Mouse (Mus musculus) adrenal gland, adult 8-10 months (tissue): ENCODE measurements at regions not wholly inside any gene's neighbourhood (a gene's known extent, or its start where the extent isn't known, plus 50 kb on each side); places are given as distances from the start of the nearest gene placed in this dataset.
"Not testable (repeated sequence)": the region's sequence is repeated elsewhere in the genome, so short reads cannot be mapped to it uniquely, and the experiment has no call there.

Experiments
- DNase-seq: peaks from one replicate; pipeline ENCODE4 v3.0.0; 2022

DNA sequence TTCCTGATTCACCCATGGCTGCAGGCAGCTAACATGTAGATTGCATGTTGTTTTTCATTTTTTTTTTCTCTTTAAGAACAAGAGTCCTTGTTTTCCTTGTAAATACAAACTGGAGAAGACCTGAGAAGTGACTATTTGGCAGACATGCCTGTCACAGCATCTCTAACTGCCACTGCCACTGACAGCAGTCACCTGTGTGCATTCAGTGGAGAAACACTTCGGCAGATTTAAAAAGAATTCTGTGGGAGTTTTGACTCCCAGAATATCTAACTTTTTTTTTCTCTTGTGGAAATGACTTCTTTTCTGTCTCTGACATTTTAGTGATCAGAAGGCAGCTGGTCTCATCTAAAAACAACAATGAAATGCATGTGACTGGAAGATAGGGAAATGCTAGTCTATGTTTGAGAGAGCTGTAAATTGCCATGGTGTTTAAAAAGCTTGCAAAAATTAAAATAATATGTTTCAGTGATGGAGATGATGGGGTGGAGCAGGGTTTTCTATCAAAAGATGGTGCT, 526.0 kb upstream of the Agtr1b start:
- no peak for DNase-seq

DNA sequence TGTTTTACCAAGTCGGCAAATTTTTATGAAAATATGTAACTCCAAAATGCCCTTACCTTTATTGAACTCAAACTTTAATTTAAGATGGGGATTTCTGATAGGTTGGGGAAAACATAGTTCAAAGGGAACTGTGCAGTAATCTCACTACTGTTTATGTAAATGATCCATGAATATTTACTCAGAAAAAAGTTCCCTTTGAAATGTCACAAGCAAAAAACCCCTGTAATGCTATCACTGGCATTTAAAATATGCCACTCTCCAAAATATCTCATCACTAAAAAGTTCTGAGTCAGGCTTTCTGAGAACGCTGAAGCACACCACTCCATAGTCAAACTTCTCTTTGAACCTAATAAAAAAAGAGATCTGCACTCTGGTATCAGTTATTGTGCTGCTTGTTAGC, 497.3 kb upstream of the Agtr1b start:
- no peak for DNase-seq

DNA sequence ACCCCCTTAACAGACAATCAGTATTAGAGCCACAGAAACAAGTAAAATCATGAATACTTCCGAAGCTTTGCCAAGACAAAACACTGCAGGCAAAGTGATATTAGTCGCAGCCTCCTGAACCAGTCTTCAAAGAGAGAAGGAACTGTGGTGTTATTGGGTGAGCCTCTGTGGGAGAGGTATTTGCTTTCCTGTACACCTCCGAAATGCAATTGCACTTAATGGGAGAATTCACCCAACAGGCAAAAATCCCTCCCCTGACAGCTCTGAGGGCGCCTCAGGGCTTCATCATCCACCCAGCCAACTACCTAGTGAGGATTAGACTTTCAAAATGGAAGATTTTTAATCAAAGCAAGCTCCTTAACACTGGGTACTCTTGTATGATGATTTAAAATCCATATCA, 464.1 kb upstream of the Agtr1b start:
- no peak for DNase-seq

DNA sequence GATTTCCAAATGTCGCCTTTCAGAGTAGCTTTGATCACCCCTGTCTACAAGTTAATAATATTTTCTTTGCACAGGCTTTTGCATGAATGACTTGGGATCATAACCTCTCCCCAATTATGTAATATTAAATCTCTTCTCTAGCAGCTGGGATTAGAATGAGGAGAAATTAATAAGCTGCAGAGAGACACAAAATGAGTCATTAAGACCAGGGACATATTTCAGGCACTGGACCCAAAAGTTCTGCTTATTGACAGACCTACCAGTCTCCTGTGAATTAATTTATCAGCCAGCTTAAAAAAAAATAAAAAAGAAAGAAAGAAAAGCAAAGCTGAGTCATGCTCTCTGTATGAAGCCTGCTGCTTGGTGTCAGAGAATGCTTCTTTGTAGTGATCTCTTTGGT, 462.4 kb upstream of the Agtr1b start:
- DNase-seq = no peak

DNA sequence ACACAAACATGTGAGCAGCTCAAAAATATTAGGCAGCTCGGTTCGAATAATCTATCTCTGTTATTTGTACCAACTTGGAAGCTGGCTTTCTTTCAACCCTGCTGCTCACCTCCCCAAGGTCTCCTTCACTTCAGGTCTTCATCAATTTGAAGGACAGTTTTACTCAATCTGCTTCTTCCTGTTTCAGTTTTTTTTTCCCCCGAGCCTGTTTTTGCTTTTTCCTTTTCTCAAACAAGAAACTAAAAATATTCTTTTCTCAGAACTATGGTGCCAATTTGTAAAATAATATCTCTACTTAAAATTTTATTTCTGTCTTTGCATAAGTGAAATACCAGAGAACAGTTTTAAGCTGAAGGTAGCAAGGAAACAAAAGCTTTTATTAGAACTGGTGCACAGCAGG, 461.8 kb upstream of the Agtr1b start:
- DNase-seq = no peak

DNA sequence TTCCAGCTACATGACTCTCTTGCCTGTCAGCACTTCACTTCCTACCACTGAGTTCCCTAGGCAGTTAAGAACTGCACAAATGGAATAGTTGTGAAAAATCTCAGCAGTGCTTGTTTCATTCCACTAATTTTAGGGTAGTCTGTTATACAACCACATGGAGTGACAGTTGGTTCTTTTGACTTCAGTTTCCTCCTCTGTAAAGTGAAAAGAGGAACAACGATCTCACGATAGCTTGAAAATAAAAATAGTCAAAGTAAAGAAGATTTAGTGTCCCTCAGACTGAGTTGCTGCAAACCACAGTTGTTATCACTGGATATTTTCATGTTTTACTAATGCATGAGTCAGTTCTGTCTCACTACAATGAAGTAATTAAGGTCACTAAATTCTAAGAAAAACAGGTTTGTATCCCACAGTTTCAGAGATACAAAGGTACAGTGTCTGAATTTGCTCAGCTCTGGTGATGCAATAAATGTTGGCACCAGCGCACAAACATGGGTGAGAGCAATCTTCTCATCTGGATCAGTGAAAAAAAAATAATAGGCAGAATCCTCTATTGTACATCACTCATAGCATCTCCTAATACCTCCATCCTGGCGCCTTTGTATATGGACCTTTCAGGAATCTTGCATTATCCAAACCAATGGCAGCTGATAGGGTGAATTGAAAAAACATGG, 458.8 kb upstream of the Agtr1b start:
- no peak for DNase-seq

DNA sequence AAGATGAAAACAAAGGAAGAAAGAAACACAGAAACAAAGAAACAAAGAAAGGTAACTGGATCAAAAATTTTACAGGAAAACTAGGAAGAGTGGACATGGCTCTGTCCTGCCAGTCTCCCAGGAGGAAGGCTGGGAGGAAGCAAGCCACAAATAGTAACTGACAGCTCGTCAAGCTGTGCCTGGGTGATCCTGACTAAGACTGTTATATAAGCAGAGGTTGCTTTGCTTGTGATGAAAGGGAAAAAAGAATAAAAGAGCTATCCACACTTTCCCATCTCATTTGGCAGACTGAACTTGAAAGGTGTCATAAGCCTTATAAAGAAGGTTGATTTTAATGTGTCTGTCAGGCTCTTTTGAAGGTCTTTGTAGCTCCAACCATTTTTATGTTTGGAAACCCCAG, 455.2 kb upstream of the Agtr1b start:
- no peak for DNase-seq

DNA sequence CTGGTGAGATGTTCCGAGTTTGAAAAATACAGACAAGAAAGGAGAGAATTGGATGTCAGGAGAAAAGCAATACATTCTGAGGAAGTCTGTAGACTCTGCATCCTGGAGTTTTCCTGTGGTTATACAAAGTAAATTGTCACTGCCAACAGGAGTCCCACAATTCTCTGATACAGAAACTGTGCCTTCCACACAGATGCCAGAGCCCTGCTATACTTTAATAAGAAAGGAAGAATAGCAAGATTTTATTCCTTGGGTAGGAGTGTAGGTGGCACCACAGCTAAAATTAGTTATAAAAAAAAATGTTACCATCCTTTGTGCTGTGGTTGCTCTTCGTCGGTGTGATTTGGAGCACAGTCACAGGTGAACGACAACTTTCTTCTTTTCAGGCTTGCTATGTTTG, 454.7 kb upstream of the Agtr1b start:
- no peak for DNase-seq

DNA sequence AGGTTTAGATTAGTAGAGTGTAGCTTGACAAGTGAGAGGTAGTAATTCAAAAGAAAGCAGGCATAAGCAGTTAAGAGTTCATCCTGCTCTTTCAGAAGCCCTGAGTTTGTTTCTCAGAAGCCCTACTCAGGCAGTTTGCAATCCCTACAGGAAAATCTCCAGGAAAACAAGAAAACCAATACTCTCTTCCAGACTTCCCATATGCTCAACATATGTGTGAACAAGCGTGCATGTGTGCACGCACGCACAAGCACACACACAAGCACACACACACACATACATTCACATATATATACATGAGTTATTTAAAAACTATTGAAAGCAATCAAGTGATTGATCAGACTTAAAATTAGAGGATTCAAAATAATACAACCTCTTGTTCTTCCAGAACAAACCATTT, 453.1 kb upstream of the Agtr1b start:
- no peak for DNase-seq

DNA sequence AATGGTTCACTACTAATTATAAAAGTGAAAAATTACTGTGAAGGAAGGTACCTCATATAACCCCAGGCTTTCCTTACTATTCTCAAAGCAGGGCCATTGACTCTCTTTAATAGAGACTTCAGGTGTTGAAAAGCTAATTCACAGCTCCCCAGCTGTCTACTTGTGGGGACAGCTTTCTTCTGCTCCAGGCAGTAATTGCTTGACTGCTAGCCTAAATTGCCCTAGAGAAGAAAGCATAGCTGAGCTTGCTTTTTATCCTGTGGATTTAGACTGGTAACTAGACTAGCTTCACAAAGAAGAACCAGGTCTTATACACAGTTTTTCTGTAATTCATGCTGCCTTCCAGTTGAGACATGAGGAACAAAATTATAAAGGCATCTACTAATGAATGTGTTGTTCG, 452.6 kb upstream of the Agtr1b start:
- no peak for DNase-seq

DNA sequence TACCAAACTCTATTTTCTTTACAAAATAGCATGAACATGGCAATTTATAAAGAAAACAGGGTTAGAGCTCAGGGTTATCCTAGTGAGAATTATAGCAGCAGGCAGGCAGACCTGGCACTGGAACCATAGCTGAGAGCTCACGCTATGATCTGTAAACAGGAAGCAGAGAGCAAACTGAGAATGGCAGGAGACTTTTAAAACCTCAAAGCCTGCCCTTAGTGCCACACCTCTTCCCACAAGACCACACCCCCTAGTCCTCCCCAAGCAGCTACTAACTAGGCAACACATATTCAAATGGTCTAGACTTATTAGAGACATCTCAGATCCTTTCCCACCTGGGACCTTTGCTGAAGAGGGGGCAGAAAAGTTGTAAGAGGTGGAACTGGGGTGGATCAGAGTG, 449.6 kb upstream of the Agtr1b start:
- DNase-seq = no peak

DNA sequence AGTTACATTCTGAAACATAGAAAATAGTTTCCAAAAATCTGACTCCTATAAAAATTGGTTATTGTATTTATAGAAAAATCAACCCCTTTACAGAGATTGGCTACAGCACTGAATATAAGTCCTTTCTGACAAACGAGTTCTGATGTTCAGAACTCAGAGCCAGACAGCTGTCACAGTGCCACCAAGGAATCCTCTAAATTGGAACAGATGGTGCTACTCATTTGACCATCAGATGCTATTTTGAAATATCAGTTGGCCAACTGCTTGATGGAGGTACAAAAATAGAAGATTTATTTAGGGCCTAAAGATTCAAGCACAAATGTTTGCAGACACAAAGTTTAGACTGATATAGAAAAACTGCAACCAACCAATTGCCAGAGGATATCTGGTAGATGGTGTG, 427.3 kb upstream of the Agtr1b start:
- no peak for DNase-seq

DNA sequence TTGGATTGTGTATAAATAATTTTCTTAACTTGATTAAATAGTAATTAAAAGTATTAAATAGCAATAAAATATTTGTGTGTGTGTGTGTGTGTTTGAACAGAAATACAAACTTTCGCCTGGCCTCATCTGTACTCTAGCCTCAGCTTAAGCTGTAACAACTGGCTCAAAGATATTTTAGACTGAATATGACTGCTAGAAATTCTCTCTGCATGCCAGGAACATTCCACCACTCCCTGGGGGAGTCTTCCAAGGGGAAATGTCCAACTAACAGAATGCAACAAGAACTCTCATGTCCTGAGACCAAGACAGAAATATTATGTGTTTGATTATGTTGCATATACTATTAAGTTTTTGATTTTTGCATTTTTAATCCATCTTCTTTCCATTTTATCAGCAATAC, 425.5 kb upstream of the Agtr1b start:
- no peak for DNase-seq

DNA sequence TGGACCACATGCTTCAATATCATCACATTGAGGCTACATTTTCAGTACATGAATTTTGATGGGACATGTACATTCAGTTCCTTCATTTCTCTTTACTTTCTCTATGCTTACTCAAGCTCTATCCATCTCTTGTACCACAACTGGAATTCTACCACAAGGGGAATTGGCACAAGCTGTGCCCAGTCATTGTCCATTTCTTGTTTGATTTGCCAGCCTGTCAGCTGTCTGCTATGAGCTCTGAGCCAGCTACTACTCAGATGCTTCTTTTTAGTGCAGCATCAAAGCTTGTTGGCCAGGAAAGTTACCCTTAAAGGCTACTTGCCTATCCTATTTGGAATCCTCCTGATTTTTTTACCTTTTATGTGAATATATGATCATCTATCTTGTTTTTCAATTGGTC, 410.9 kb upstream of the Agtr1b start:
- DNase-seq = no peak

DNA sequence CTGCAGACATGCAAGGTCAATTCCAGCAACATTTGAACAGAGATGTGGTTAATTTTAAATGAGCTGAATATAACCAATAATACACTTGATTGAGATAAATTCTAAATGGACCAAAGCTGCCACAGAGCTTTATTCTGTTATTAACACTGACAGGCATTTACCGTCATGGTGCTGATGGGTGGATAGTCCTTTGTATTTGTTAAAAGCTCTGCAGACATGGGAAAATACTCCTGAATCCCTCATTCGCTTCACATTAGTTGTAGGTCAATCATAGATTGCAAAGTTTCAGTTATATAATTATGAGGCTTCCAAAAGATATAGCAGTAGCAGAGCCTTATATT, 410.0 kb upstream of the Agtr1b start:
- DNase-seq = no peak

DNA sequence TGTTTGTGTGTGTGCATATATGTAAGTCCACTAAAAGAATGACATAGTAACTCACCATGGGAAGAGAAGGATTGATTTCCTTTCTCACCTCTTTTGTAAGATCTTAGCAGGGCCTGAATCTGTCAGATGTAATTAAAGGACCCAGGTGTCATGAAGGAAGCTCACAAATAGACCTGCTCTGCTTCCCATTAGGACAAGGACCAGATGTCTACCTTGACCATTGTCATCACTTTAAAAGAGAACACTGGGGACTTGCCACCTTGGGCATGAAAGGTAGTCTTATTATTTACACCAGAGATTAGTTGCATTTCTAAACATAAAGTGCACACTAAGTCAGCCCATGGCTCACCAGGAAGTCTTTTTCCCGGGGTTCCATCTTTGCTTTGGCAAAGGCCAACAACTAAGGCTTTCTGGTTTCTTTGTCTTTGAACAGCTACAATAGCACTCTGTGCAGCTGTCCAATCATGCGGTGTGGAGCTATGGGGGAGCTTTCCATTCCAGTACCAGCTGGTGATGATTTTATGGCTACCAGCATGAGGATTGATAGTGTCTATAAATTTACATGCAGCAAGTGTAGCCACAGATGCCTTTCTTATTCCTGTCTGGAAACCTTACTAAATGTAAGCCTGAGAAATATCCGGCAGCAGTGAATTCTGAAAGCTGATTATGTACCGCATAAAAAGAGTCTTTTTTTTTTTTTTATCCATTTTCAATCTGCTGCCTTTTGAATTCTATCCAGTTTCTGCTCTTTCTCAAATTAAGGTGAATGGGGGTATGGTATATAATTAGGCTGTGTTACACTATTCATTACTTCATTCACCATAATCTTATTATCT, 409.4 kb upstream of the Agtr1b start:
- DNase-seq = no peak

DNA sequence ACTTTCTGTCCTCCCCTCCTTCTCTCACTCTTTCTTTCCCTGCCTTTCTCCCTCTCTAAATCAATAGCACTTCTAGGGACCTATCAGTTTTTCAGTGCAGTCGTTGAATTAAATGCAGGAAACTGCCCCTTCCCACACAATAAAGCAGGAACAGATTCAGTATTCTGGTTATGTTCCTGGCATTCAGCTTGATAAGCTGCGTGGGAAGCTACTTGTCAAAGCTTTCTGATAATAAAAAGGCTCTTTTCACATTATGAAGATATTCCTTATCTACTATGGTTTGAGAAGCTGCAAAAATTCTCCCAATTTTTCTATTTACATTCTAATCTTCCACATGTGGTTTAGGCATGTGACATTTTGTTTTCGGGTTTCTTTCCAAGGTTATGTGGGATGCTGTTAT, 367.3 kb upstream of the Agtr1b start:
- no peak for DNase-seq

DNA sequence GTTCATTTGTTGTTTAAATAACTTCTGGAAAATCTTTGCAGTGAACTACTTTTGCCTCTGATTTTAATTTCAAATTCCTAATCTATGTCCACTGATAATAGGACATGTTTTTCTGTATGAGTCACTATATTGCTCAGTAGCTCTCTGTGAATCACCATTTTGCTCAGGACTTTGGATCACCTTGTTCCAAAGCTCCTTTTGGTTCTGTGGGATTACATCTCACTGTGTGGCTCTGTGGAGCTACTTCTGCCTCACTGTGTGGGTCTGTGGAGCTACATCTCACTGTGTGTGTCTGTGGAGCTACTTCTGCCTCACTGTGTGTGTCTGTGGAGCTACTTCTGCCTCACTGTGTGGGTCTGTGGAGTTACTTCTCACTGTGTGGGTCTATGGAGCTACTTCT, 365.0 kb upstream of the Agtr1b start:
- no peak for DNase-seq

DNA sequence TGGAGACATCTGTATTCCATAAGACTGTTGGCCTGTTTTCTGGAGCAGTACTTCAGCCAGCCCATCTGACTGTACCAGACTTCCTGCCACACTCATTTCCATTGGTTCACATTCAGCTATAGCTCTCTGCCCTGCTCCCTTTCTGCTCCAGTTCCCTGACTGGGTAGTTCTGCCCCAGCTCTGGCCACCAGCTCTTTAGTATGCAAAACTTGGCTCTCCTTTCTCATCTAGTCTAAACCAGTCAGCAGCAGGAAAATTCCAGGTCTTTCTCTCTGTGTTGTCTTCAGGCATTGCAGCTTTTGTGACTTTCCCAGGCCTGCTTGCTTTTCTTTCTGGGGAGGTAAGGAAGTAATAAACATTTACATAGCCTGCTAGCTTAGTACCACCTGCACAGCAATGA, 363.5 kb upstream of the Agtr1b start:
- no peak for DNase-seq

DNA sequence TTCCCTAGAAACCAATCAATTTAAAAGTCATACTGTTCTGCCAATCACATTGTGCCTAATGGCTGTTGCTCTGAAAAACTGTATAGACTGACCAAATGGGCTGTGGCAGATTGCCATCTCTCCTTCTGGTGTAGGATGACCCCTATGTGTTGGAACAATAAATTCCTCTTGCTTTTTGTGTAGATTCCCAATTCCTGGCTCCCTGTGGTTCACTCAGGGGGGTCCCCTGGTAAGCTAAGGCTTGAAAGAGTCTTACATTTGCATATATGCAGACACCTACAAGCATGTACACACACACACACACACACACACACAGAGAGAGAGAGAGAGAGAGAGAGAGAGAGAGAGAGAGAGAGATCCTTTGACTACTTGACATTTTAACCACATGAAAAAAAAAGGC, 362.8 kb upstream of the Agtr1b start:
- DNase-seq = not testable (repeated sequence)

DNA sequence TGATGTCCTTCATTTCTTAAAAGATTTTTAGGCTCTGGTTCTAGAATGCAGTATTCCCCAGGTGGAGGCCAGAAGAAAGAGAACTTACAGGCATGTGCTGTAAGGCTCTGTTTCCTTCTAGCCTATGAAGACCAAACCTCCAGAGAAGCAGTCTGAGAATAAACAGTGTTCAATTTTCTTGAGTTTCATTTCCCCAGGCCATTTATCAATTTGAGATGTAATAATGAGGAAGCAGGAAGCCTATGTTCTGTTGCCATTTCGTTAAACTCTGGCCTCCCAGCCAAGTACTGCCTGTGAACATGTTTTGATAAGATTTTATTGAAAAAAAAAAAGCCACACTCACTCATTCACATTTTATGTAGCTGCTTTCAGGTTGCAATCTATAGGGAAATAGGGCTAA, 347.7 kb upstream of the Agtr1b start:
- no peak for DNase-seq

DNA sequence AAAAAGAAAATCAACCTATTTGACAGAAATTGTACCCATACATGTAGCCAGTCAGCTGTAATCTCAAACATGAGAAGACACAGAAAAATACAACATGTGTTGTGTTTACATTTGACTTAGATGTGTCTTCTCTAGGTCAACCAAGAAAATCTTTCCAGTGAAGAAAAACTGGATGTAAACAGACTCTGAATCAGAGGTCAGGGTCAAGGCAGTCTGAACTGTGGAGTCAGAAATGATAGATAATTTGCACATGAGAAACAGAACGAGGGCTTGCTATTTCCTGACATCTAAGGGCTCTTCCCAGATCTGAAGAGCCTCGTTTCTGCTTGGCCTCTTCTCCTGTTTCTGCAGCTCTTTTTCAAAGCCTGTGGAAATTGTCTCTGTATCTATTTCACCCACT, 342.7 kb upstream of the Agtr1b start:
- DNase-seq = peak; percentile 3

DNA sequence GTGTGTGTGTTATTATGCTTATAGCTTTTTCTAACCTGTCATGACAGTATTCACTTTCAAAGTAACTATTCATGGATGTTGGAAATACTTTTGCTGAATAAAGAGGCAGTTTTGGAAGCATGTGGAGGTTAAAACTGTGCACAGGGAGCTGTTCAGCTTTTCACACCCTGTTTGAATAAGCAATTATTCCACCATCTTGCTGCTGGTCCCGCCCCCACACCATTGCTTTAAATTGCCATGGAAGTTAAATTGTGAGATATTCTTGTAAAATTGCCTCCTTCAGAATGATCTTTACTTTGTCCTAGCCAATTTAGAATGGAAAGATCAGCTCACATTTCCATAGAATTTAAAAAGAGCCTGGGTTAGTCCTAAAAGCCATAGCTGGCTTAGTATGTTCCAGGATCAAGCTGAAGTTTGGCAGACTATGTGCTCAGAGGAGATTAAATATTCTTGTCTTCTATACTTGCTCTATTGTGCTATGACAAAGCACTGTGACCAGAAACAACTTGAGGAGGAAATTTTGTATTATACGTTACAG, 328.4 kb upstream of the Agtr1b start:
- no peak for DNase-seq

DNA sequence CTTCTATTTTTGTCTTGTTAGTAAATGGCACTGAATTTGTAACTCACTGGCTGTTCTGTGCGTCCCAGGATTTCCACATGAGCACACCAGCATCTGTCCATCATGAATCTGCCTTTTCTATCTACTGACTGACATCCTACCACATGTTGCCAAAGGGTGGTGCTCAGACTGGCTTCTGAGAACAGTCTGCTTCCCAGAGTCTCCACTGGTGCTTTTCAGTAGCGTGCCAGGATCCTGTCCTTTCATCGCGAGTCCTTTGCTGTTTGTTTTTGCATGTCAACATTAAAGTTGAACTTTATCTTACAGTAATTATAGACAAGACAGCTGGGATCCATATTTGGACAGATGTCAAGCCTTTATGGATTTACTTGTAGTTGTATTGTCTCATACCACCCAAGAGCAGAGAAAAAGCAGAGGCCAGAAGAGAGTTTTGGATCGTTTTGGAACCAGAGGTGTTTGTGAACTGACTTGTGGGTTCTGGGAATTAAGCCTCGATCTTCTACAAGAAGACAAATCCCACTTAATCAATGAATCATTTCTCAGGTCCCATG, 314.0 kb upstream of the Agtr1b start:
- no peak for DNase-seq
